Comparison of ENCODE assay signal across 18 mouse cellular contexts in genomic region chr16:10443723-10444122, GRCm38 (mm10). TPM values are rescaled to one million over a fixed set of nuclear protein-coding genes. Genes with fewer than 3 reads are reported as not detected.
"Had no signal": no experiment of that assay in that cellular context is flagged by ENCODE, and none has a peak within 500 bp of the region (broad histone marks: within the 10 kb centered on the region; RNA-seq: fewer than 3 reads in every experiment).

No protein-coding gene starts in this region.

- H3K9me3 ChIP-seq: kidney, embryonic 15.5 days; liver, embryonic 13.5 days; midbrain, embryonic 12.5 days had no signal

- H3K4me3 ChIP-seq: kidney, embryonic 15.5 days; left cerebral cortex, adult 2 months; liver, embryonic 13.5 days; midbrain, embryonic 12.5 days had no signal

- H3K27ac ChIP-seq: kidney, embryonic 15.5 days; left cerebral cortex, adult 2 months; liver, embryonic 13.5 days; midbrain, embryonic 12.5 days; stomach, postnatal 0 days had no signal

- H3K27me3 ChIP-seq: kidney, embryonic 15.5 days; liver, embryonic 13.5 days; midbrain, embryonic 12.5 days had no signal

- H3K9ac ChIP-seq: kidney, embryonic 15.5 days; liver, embryonic 13.5 days; midbrain, embryonic 12.5 days had no signal

- ATAC-seq: midbrain, embryonic 16.5 days had no signal

- H3K36me3 ChIP-seq: kidney, embryonic 15.5 days; liver, embryonic 13.5 days; midbrain, embryonic 12.5 days had no signal

- H3K4me2 ChIP-seq: kidney, embryonic 15.5 days; liver, embryonic 13.5 days; midbrain, embryonic 12.5 days had no signal

- DNase-seq: kidney, postnatal 10 days; kidney, postnatal 36 days; layer of hippocampus, postnatal 36 days; liver, embryonic 13.5 days; lung, adult 2 months; lung, postnatal 14 days; lung, postnatal 4 days; thymus, adult 2 months; thymus, postnatal 14 days; thymus, postnatal 4 days had no signal

RNA-seq across cellular contexts. Expression of gene Tvp23a, which starts 3.4 kb away (rescaled TPM):
- total RNA-seq: megakaryocyte progenitor cell, adult 5-6 weeks had no signal

RNA-seq across cellular contexts. Expression of gene Ciita, which starts 36.1 kb away (rescaled TPM):
- total RNA-seq: left cerebral cortex, postnatal 10 days had no signal

RNA-seq across cellular contexts. Expression of gene Tekt5, which starts 48.4 kb away (rescaled TPM):
- total RNA-seq: megakaryocyte progenitor cell, adult 5-6 weeks had no signal
- polyA plus RNA-seq: limb, embryonic 11.5 days had no signal
